Mouse (Mus musculus) cerebellum, adult 8-10 months (tissue): ENCODE data around the gene Zc3h12d.
A peak's percentile ranks its signal among the peaks of the same experiment; 100 is the strongest.

Experiments
- DNase-seq: peaks from one replicate; pipeline ENCODE4 v3.0.0; 2022

Zc3h12d gene

GRCm38 (mm10) chr10:7839551-7840352, 7.5 kb downstream of the Zc3h12d start:
- peak; percentile 27 for DNase-seq

- no peak for DNase-seq
Measured at GRCm38 (mm10) chr10:7840353-7840733, 8.1 kb downstream of the Zc3h12d start.

GRCm38 (mm10) chr10:7840785-7841184, 8.5 kb downstream of the Zc3h12d start:
- no peak for DNase-seq

GRCm38 (mm10) chr10:7841571-7842080, 9.4 kb downstream of the Zc3h12d start:
- DNase-seq: no peak

GRCm38 (mm10) chr10:7843181-7843580, 10.9 kb downstream of the Zc3h12d start:
- DNase-seq: no peak

- DNase-seq: no peak
Measured at GRCm38 (mm10) chr10:7844161-7844560, 11.9 kb downstream of the Zc3h12d start.

- DNase-seq: no peak
Measured at GRCm38 (mm10) chr10:7845136-7845535, 12.9 kb downstream of the Zc3h12d start.

GRCm38 (mm10) chr10:7845991-7846390, 13.7 kb downstream of the Zc3h12d start:
- DNase-seq: no peak

- no peak for DNase-seq
Measured at GRCm38 (mm10) chr10:7847166-7847605, 14.9 kb downstream of the Zc3h12d start.

GRCm38 (mm10) chr10:7851891-7852290, 19.6 kb downstream of the Zc3h12d start:
- no peak for DNase-seq

- DNase-seq: no peak
Measured at GRCm38 (mm10) chr10:7860494-7860893, 28.2 kb downstream of the Zc3h12d start.

- DNase-seq: no peak
Measured at GRCm38 (mm10) chr10:7861259-7861936, 29.1 kb downstream of the Zc3h12d start.

- DNase-seq: no peak
Measured at GRCm38 (mm10) chr10:7861937-7862657, 29.8 kb downstream of the Zc3h12d start.

- DNase-seq: no peak
Measured at GRCm38 (mm10) chr10:7863411-7863810, 31.1 kb downstream of the Zc3h12d start.

GRCm38 (mm10) chr10:7864184-7864583, 31.9 kb downstream of the Zc3h12d start:
- DNase-seq: no peak

GRCm38 (mm10) chr10:7864806-7865205, 32.5 kb downstream of the Zc3h12d start:
- no peak for DNase-seq

- DNase-seq: peak; percentile 20
Measured at GRCm38 (mm10) chr10:7866762-7867665, 34.7 kb downstream of the Zc3h12d start.

- DNase-seq: no peak
Measured at GRCm38 (mm10) chr10:7867666-7868030, 35.4 kb downstream of the Zc3h12d start.

GRCm38 (mm10) chr10:7869746-7870145, 37.5 kb downstream of the Zc3h12d start:
- DNase-seq: no peak

GRCm38 (mm10) chr10:7870571-7871315, 38.5 kb downstream of the Zc3h12d start:
- no peak for DNase-seq

GRCm38 (mm10) chr10:7871381-7872020, 39.2 kb downstream of the Zc3h12d start:
- no peak for DNase-seq
